Mouse (Mus musculus) ES-Bruce4 (cell line): ENCODE data around the gene Dcaf5.

Experiments
- CTCF ChIP-seq: IDR thresholded peaks from one replicate; pipeline ENCODE4 v1.8.1; 2011; ENCODE audit warnings: low read depth, low read length
- POLR2A ChIP-seq: IDR thresholded peaks from one replicate; pipeline ENCODE4 v1.8.1; 2011; ENCODE audit warnings: low read length; ENCODE audit not compliant: insufficient read depth

DNA sequence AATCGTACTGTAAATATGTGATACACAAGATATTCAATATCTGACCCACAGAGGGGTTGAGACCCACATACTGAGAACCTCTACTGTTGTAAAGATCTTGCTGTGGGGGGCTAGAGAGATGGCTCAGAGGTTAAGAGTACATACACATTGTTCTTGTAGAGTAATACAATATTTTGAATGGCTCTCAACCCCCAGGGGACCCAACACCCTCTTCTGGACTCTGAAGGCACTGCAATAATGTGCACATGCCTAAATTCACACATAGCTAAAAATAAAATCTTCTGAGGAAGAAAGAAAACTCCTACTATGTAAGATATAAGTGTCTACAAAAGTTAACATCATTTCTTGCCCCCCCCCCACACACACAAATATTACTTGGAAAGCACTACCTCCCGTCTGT lies 4.6 kb upstream of the Dcaf5 start:
- no peak for TF ChIP-seq CTCF
- TF ChIP-seq POLR2A: no peak
